Mouse (Mus musculus) lung, adult 2 months (tissue): Measurements from ENCODE around the gene Gja10.

Source experiments
- CTCF ChIP-seq: fragments of 200-500 bp; IDR thresholded peaks from 2 replicates; pipeline ENCODE4 v1.5.1; 2011; ENCODE audit warnings: mild to moderate bottlenecking, low read length, control low read depth; ENCODE audit not compliant: insufficient read depth
- POLR2A ChIP-seq: fragments of 200-500 bp; IDR thresholded peaks from 2 replicates; pipeline ENCODE4 v1.6.1; 2011; ENCODE audit warnings: low read depth, mild to moderate bottlenecking, control low read depth, low read length, borderline replicate concordance; ENCODE audit errors: extremely low read depth

DNA sequence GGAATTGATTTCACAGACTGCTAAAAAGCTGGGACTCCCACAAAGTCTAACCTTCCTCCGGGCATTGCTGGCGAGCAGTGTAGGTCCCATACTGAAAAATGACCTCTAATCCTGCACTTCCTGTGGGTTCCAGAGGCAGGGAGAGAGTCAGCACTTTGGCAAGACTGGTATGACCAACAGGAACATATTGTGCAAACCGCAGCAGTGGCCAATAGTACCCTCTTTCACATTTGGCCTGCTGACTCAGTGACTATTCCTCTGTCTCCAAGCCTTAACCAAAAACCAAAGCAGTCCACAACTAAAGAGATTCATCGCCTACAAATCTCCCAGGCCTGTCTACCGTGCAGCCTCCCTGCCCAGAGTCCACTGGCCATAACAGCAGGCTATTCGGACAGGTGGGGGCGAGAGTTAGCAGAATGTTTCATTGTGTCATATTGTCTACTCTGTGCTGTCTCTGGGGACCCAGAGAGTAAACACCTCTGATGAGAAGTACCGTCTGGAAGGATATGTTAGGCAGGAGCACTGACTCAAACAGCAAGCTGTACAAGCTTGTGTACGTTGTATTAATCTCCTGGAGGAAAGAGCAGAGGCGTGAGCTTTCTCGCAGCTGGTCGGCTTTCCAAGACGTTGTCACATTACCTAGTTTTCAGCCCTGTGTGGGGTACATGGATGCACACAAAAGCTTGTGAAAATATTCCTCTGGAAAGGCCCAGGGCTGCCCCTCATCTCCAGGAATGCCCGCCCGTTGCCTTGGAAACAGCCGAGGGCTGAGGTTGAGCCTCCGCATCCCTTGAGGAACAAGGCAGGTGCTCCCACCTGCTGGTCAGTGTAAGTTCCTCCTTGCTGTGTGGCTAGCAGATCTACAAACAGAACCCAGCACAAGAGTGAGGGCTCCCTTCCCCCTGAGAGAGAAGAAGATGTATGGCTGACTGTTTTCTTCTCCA is 32.3 kb downstream of the Gja10 start:
- TF ChIP-seq POLR2A (no peak), CTCF (no peak)
